Mouse (Mus musculus) embryo, embryonic 9.5 days (tissue): Measurements from ENCODE around the gene Glt28d2.

Experiments used
- DNase-seq: peaks from one replicate; pipeline ENCODE4 v3.0.0-alpha.2; 2017; ENCODE audit errors: extremely low spot score

Gene Glt28d2

DNA sequence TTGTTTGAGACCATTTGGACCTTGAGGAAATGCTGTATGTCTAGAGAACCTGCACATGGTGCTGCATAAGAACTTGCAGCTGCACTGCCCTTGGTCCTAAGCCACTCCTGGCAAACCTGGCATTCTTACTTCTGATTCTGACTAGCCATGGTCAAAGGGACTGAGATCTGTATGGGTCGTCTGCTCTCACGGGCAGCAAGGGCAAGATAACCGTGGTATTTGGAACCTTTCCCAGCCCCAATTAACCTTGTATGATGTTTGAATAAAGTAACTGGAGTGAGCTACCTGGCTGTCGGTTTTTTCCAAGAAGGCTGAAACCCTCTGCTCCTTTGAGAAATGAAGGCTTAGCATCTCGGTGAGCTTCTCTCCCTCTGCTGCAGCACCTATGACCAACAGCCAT lies 8.4 kb downstream of the Glt28d2 start:
- DNase-seq = no peak

DNA sequence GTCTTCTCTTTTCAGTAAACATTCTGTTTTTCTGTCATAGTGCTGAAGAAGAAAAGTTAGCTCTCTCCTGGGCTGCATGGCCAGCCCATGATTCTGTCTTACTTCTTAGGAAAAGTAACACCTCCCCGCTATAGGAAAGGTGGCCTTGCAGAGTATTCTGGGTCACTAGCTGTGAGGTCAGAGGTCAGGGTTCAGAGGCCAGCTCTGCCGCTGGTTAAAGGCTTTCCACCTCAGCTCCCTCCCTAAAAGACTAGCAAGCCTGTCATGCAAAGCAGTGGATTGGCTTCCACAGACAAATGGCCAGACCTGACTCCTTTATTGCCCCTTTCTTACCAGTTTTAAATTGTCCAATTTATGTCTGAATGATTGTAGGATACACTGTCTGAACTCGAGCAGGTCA lies 23.3 kb downstream of the Glt28d2 start:
- DNase-seq = peak; percentile 38

DNA sequence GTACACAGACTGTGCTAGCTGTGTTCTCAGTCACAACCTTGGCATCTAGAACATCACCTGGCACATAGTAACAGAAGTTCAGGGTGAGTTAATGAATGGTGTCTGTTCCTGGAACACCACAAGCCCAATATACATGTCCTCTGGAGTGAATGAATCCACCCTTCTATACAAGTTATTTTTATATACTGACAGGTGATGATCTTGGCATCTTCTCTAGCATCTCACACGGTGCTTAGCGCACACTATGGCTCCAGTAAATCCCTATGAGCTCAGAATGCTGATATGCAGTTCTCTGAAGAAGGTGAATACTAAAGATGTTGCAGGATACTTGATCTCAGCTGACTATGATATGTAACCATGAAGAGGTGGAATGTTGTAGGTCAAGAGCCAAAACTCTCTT lies 24.4 kb downstream of the Glt28d2 start:
- no peak for DNase-seq

DNA sequence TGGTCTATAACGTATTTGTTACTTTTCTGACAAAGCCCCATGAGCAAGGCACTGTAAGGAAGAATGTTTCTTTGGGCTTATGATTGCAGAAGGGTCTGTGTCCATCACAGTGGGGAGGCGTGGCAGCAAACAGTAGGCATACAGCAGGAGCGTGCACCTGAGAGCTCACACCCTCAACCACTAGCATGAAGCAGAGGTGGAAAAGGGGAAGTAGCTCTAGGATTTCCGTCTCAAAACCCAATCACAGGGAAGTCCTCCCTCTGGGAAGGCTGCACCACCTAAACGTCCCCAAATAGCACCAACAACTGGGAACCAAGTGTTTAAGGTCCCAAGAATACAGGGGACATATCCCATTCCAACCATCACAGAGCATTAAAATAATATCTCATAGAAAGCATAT lies 26.3 kb downstream of the Glt28d2 start:
- no peak for DNase-seq

DNA sequence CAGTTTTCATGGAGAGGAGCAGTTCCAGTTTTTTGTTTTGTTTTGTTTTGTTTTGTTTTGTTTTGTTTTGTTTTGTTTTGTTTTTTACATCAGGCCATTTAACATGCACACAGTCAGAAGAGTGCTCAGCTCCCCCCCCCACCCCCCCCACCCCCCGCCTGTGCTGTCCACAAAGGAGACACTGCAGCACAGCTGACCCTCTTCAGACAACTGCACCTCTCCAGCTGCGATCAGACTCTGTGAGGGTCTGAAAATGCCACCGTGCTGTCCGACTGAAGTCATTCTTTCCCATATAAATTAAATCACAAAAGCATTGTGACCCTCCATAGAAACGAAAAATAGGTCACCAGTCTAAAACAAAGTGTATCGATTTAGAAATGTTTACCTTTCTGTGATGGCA lies 28.0 kb downstream of the Glt28d2 start:
- DNase-seq = no peak

DNA sequence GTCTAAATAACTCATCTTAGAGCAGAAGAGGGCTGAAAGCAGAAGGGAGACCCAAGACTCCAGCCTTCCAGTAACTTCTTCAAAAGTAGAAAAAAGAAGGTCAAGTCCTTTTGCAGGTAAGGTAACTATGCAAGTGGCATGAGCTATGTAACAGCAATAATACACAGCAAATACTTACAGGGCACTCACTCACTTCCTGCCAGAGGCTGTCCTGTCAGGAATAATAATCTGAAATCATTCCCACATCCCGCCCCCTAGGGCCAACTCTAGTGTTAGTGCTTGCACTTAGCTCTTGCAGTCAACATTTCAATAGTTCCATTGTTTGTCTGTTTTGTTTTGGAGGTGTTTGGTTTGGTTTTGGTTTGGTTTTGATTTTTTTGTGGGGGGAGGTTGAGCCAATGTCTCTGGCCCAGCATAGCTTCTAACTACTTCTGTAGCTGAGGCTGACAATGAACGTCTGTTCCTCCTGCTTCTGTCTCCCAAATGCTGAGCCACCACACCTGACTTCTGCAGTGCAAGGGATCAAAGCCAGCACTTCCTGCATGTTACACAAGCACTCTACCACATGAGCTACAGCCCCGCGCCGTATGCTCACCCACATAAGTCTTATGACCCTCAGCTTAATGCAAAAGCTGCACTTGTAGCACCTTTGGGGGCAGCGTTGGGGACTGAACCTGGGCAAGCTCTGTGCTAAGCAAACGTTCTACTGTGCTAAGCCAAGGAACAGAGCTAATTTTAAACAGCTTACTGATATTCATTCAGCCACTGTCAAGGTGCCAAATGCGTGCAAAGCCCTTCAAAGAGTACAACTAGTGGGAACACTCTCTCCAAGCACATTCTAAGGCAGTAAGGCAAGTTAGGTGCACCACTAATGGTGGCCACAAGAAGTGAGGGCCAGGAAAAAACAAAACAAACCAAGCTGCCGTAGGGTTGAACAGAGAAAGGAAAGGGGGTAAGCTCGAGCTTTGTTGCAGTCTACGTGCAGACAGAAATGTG lies 28.9 kb downstream of the Glt28d2 start:
- DNase-seq = no peak

DNA sequence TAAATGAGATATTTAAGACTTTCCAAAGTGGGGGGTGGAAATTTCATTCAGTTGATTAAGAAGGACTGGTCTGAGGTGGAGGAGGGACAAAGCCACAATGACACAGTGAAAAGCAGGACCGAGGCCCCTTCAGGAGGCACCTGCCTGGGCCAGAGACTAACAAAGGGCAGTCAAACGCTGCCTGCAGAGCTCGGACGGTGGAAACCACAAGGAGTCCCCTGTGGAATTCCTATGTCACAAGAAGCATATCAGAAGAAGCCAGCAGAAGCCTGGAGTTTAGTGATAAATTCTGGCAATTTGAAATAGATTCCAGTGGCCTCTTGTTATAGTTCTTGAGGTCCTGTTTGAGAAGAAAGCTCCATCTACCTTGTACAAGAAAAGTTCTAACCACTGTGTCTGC lies 30.2 kb downstream of the Glt28d2 start:
- no peak for DNase-seq

DNA sequence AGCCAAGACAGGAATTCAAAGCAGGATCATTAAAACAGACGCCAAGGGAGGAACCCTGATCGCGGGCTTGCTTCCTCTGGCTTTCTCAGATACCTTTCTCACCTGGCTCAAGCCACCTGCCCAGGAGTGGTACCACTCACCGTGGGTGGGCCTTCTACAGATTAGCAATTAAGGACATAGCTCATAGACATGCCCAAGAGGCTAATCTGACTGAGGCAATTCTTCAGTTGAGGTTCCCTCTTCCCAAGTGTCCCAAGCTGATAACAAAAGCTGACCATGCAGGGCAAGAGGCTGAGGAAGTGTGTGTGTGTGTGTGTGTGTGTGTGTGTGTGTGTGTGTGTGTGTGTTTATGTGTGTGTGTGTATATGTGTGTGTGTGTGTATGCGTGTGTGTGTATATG lies 31.4 kb downstream of the Glt28d2 start:
- DNase-seq = no peak

DNA sequence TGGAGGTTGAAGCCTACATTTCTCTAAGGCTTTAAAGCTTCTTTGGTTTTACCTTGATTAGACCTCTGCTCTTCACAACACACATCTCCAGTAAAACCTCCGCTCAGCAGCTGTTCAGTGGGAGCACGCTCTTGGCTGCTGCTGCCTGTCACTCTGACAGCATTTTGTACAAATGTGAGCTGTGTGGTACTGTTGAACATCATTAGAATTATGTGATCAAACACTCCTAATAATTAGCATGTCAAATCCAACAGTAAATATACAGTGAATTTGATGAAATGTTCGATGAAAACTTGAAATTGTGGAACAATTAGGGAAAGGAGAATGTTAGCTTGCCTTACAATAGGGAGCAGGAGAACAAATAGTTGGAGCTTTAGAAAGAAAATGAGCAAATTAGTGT lies 32.3 kb downstream of the Glt28d2 start:
- DNase-seq = no peak

DNA sequence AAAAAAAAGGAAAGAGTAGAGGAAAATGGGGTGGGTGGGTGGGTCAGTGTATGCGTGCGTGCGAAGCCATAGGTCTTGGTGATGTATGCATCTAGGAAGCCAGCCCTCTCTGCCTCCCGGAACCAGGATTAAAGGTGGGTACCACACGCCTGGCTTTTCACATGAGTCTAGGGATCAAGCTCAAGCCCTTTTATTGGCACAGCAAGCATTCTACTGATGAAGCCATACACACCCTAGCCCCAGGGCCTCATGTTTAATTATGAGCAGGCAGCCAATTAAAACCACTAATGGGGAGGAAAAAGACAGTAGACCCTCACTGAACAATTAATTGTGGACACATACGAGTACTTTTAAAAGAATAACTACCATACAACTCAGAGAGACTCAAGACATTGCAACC lies 33.2 kb downstream of the Glt28d2 start:
- no peak for DNase-seq

DNA sequence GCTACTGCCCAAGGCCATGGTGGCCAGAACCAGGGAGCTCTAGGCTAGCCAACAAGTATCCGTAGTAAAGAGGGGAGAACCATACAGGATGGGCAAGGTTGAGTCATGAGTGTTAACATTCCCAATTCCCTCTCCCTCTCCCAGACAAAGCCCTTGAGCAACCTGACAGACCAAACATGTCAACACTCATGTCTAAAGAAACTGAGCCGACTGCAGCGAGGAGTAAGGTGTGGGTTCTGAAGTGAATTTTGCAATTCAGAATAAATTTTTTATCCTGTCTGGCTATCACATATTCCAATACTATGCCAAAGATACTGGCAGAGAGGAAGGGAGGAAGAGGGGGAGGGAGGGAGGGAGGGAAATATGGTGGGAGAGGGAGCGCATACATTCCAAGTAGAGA lies 33.6 kb downstream of the Glt28d2 start:
- DNase-seq = no peak

DNA sequence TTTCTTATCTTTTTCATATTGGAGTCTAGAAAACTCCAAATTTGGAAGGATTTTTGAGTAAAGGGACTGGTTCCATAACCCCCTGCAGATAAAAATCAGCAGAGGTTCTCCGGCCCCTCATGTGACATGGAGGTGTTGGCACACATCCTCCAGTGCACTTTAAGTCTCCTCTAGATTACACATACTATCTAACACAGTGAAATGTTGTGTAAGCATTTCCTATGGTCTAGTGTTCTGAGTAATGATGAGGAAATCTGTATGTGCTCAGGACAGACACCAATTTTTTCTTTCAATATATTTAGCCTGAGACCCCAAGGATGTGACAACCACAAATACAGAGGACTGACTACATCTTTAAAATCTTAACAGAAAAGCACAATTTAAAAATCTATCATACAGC lies 37.2 kb downstream of the Glt28d2 start:
- DNase-seq = no peak

DNA sequence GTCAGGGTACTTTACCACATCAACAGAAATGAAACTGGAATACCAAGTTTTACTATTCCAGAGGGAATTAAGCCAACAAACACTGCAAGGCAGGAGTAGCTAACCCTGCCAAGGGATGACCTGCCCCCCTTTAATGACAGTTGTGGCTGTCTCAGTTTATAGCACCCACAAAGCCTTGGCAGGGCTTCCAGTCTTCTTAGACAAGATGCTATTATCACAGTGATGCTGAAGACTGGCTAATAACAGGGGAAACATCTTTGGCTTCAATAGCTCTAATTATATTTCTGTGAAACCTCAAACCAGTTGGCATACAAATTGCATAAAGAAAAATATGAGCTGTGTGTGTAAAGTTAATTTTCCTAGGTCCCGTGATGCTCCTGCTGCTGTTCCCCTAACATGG lies 41.0 kb downstream of the Glt28d2 start:
- no peak for DNase-seq

DNA sequence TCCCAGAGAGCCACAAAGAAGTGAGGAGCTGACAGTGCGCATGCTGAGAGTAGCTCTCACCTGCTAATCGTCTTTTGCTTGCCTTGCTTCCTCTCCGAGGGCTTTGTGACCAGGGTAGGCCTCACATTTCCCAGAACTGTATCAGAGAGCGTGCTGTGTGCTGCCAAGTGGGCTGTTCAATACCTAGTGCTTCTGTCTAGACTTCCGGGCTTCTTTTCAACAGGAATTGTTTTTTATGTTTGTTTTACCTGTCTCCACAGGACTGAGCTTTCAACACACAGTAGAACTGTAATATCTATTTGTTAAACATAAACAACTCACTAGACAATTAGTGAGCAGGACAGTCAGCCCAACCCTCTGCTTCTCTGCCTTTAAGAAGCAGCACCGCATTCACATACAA lies 42.0 kb downstream of the Glt28d2 start:
- DNase-seq = no peak

DNA sequence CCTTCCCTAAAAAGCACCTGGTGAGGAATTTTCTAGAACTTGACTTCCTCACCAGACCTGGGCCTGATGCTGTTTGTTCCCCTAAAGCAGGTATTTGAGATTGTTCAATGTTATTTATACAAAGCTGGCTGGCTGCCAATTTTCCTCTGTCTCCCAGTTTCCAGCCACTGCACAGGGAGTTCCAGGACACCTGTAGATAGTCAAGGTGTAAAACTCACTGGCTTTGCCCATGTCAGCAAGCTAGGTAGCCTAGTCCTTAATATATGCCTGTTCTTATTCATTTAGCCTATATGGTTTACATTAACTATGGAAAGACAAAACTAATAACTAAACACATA lies 44.5 kb downstream of the Glt28d2 start:
- DNase-seq = no peak

DNA sequence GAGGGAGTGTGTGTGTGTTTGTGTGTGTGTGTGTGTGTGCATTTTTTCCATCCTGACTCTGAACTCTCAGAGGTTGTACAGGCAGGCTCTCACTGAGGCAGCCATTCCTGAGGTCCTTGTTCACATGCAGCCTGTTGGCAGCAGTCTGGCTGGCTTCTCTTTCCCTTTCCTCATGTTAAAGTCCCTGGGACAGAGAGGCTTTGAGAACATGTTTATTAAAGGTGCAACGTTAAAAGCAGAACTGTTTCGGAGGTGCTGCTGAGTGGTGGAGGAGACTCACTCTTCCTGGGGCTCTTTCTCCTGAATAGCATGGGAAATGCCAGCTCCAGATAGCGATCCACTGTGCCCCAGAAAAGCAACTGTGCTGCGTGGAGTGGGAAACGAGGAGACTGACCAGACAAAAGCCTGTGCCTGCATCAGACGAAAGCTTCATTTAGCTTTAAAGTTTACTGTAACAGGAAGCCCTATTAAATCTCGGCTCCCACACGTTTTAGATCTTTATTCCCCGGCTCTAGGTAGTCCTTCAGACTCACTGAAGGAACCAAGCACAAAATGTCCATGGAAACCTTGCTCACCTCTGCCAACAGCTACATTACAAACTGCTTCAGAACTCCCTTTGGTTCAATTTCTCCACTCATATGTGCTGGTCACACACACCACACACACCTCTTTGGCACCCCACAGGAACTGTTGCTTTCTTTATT lies 45.0 kb downstream of the Glt28d2 start:
- peak; percentile 24 for DNase-seq

DNA sequence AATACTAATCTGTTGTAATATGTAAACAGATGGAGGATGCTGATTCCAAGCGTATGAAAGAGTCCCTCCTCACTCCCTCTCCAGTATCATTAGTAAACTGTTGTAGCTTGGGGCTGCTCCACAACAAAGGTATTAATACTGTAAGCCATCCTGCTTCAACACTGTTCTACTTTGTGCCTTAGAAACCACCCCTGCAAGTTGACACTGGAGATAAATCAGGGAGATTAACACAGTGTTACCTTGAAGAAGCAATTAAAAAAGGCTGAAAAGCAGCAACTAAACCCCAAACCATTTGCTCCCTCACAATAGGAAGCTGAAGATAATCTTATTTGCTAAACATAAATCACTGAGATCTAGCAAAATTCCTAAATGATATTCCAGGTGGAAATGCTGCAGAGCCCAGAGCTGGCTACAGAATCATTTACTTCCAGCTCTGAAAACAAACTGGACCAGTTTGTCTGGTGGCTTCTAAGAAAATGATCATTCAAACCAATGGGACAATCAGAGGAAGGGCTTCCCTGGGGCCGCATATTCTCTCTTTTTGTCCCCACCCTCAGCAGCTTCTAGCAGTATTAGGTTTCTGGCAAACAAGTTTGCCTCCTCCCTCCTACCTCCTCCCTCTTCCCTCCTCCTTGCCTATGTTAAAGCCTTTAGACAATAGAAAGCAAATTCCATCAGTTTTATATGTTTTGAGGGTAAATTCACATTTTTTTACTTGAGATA lies 45.7 kb downstream of the Glt28d2 start:
- DNase-seq = peak; percentile 24

DNA sequence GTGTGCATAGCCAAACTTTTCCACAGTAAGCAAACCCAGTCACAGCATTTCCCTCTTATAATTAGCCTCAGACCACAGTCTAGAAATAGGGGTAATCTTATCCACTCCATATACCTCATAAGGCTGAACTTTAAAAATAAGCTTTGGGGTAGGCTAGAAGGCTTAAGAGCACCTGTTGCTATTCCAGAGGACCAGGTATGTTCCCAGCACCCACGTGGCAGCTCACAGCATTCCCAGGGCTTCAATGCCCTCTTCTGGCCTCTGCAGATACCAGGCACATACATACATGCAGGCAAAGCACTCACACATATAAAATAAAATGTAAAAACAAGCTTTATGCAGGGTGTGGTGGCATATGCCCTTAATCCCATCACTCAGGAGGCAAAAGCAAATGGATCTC lies 53.7 kb downstream of the Glt28d2 start:
- DNase-seq = no peak

DNA sequence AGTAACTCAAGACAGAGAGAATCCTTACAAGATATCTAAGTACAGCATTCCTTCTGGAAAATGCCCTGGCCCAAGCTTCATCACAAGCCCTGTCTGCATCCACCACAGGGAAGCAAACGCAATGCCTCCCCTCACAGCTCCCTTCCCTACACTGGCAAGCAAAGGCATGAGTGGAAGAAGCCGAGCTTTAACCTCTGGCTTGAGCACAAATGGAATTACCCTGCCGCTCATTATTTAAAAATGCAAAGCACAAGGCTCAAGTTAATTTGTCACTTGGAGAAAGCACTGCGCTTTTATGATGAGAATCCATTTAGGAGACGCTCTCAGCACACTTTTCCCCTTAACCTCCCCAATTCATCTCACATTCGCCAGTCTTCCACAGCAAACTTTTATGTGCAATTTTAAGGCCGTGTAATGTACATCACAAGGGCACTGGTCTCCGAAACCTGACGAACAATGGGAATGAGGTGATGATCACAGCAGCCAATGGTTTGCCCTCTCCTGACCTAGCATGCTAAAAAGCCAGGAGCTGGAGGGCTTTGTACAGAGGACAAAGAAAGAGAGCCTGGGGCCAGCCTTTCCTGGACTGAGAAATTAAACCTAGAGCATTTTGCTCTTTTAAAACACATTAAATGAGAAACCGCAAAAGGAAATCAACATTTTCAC lies 54.7 kb downstream of the Glt28d2 start:
- DNase-seq = no peak

DNA sequence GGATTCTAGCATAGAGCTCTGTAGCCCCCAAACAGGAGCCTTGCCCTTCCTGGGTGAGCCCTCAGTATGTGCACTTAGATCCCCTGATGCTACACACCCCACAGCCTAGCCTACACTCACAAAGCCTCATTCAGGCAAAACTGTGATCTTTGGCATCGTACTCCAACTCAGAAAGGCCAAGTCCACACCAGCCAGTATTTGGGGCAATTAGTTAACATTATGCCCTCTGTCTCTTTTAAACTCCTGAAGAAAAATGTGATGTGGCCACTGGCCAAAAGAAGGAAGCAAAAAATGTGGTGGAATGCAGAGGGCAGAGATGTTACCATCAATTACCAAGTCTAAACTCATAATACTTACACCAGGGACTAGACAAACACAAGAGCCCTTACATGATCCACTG lies 55.5 kb downstream of the Glt28d2 start:
- no peak for DNase-seq

DNA sequence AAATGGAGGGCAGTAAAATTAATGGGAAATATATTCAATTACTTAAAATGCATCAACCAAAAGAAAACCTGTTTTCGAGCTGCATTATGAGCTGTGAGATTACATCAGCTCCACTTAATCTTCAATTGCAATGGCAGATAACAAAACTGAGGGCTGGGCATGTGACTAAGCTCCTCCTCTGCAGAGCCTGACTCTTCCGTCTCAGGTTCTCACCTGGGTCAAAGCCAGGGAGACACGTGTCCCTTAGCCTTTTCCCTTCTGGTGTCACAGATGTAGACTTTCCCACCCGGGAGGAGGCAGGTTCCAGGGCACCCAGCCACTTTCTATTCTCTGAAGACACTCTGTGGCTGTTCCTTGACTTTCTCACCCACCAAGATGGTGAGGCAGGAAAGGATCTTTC lies 58.3 kb downstream of the Glt28d2 start:
- DNase-seq = no peak

DNA sequence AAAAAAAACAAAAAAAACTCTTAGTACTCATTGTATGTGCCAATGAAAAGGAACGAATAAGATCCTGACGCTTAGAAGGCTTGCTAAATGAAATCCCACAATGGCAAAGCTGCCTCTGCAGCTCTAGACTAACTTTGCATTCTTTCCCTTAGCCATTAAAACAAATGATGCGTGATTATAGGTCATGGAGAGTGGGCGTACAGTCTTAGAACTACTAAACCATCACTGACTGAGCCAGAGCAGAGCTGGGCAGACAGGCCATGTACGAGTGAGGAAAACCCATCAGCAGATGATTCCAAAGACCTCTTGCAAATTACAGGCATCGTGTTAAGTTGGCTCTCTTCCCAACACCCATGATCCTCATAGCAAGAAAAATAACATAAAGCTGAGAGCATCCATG lies 59.5 kb downstream of the Glt28d2 start:
- DNase-seq = no peak
